Mouse (Mus musculus) forebrain, embryonic 14.5 days (tissue): ENCODE measurements around the gene Loxl3. TPM values are rescaled to one million over a fixed set of nuclear protein-coding genes. Genes with fewer than 3 reads are reported as not detected.

Source experiments
- ATAC-seq: fragments of 200-750 bp; cut with Nextera tagmentation; 2 replicates; pipeline ENCODE4 v1.8.0; 2017; ENCODE audit warnings: mild to moderate bottlenecking, moderate library complexity
- DNase-seq: peaks from one replicate; pipeline ENCODE4 v3.0.0-alpha.2; 2015; ENCODE audit warnings: low spot score
- H3K27ac ChIP-seq: fragments of 300-500 bp; sonication (generic); 2 replicates; pipeline ENCODE4 v1.5.1; 2014; ENCODE audit warnings: low read depth, mild to moderate bottlenecking, control low read depth, low read length, moderate library complexity
- H3K27me3 ChIP-seq: fragments of 300-500 bp; sonication (generic); replicated peaks from 2 replicates; pipeline ENCODE4 v1.6.1; 2014; ENCODE audit warnings: low read length, control low read depth, mixed read lengths; ENCODE audit not compliant: control insufficient read depth, insufficient read depth
- H3K36me3 ChIP-seq: fragments of 300-500 bp; sonication (generic); 2 replicates; pipeline ENCODE4 v1.6.1; 2014; ENCODE audit warnings: low read length, control low read depth; ENCODE audit not compliant: control insufficient read depth, insufficient read depth
- H3K4me1 ChIP-seq: fragments of 300-500 bp; sonication (generic); 2 replicates; pipeline ENCODE4 v1.6.1; 2014; ENCODE audit warnings: antibody characterized with exemption, low read length, control low read depth; ENCODE audit not compliant: control insufficient read depth, insufficient read depth
- H3K4me2 ChIP-seq: fragments of 300-500 bp; sonication (generic); 2 replicates; pipeline ENCODE4 v1.6.1; 2014; ENCODE audit warnings: mild to moderate bottlenecking, control low read depth, low read length
- H3K4me3 ChIP-seq: fragments of 300-500 bp; sonication (generic); 2 replicates; pipeline ENCODE4 v1.5.1; 2014; ENCODE audit warnings: low read depth, low read length, control low read depth
- H3K9ac ChIP-seq: fragments of 300-500 bp; sonication (generic); 2 replicates; pipeline ENCODE4 v1.6.1; 2014; ENCODE audit warnings: mild to moderate bottlenecking, low read length, control low read depth, moderate library complexity
- H3K9me3 ChIP-seq: fragments of 300-500 bp; sonication (generic); replicated peaks from 2 replicates; pipeline ENCODE4 v1.6.1; 2016; ENCODE audit warnings: low read length, control low read depth, mixed read lengths; ENCODE audit not compliant: control insufficient read depth
- WGBS: fragments of 180-500 bp; shearing (Covaris S2); extraction: QIAGEN DNeasy Blood & Tissue Kit; methylation state at CpG from one replicate; pipeline ENCODE4 v1.1.7; 2014; 5-methylcytosine and 5-hydroxymethylcytosine counted together
- polyA plus RNA-seq: library from polyadenylated mRNA; unstranded; fragments of >200 nt; fragmentation: Nextera tagmentation; extraction: Ambion mirVana; gene quantifications from 2 replicates; pipeline ENCODE4 v1.2.1, GENCODE M21; 2014

Loxl3 gene
- polyA plus RNA-seq, 1 experiment from 2014 or later: 3.8 TPM

DNA sequence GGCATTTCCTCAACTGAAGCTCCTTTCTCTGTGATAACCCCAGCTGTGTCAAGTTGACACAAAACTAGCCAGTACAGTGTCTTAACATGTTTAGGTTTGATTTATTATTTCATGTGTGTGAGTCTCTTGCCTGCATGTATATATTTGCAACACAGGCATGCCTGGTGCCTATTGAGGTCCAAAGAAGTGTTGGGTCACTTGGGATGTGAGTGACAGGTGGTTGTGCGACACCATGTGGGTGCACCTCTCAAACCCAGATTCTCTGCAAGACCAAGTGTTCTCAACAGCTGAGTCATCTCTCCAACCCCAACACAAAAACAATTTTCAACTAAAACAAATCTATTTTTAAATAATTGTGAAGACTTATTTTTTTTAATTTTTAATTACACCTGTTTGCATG lies 30.9 kb upstream of the Loxl3 start:
- H3K36me3 ChIP-seq: no peaks in the 10 kb centered on the region
- H3K9ac ChIP-seq: no peak overlapping the region
- H3K4me1 ChIP-seq: no peaks in the 10 kb centered on the region
- WGBS: 89% methylated on average over 1 of the region's 1 CpGs
- no peak for DNase-seq
- H3K4me2 ChIP-seq: no peak overlapping the region
- no peaks in the 10 kb centered on the region for H3K9me3 ChIP-seq
- no peak for ATAC-seq
- H3K4me3 ChIP-seq: no peak overlapping the region
- H3K27ac ChIP-seq: no peak overlapping the region
- no peaks in the 10 kb centered on the region for H3K27me3 ChIP-seq

DNA sequence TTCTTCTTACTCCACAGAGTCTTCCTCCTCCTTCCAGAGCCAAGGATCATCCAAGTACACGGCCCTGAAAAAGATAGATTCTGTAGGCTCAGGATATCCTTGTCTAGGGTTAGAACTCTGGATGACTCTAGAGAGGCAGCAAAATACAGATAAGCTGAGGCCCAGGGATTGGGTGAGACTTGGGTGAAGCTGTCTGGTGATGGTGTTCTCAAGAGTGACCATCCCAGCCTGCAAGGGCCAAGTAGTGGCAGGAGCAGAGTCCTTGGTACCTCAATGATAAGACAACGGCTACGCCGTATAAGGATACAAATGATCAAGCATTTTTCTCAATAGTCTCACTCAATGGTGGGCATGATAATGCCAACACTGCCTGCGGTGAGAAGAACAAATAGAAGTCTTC lies 30.1 kb upstream of the Loxl3 start:
- no peaks in the 10 kb centered on the region for H3K27me3 ChIP-seq
- 91% methylated on average over 5 of the region's 5 CpGs for WGBS
- no peak overlapping the region for H3K9ac ChIP-seq
- no peak overlapping the region for H3K4me3 ChIP-seq
- H3K4me2 ChIP-seq: no peak overlapping the region
- DNase-seq: no peak
- no peak overlapping the region for H3K27ac ChIP-seq
- no peaks in the 10 kb centered on the region for H3K9me3 ChIP-seq
- no peaks in the 10 kb centered on the region for H3K4me1 ChIP-seq
- H3K36me3 ChIP-seq: no peaks in the 10 kb centered on the region
- no peak for ATAC-seq

DNA sequence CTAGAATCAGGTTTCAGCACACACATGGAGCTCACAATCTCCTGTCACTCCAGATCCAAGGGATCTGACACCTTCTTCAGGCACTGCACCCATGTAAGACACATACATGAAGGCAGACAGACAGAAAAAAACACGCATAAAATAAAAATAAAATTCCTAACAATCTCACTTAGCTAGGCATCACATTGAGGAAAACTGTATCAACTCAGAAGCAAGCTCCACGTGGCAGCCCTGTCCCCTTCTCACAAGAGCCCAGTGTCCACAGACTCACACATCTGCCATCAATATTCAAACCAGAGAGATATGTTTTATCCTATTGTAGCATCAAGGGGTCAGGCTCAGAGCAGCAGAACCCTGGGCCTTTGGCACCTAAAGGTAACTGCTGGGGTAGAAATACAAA lies 29.7 kb upstream of the Loxl3 start:
- Histone ChIP-seq H3K4me2 (no peak overlapping the region), H3K27me3 (no peaks in the 10 kb centered on the region), H3K9me3 (no peaks in the 10 kb centered on the region), H3K36me3 (no peaks in the 10 kb centered on the region), H3K4me3 (no peak overlapping the region), H3K9ac (no peak overlapping the region), H3K4me1 (no peaks in the 10 kb centered on the region), H3K27ac (no peak overlapping the region)
- ATAC-seq (no peak), DNase-seq (no peak)
- 85% methylated on average over 2 of the region's 2 CpGs for WGBS

DNA sequence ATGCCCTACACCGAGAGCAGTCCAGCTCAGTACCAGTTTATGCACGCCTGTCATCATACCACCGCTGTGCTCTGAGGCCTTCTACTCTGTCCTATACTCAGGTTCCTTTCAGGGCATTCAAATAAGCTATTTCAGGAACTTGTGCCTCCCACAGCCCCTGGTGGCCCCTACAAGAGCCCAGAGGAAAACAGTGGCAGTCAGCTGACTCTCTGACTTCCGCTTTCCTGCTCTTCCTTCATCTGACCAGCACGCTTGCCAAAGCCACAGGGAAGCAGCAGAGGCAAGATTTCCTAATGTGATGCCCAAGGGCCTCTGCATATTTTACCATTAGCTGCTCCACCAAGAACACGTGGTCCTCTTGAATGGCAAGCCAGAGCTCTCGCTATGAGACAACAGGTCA lies 29.1 kb upstream of the Loxl3 start:
- H3K4me1 ChIP-seq: no peaks in the 10 kb centered on the region
- no peaks in the 10 kb centered on the region for H3K27me3 ChIP-seq

DNA sequence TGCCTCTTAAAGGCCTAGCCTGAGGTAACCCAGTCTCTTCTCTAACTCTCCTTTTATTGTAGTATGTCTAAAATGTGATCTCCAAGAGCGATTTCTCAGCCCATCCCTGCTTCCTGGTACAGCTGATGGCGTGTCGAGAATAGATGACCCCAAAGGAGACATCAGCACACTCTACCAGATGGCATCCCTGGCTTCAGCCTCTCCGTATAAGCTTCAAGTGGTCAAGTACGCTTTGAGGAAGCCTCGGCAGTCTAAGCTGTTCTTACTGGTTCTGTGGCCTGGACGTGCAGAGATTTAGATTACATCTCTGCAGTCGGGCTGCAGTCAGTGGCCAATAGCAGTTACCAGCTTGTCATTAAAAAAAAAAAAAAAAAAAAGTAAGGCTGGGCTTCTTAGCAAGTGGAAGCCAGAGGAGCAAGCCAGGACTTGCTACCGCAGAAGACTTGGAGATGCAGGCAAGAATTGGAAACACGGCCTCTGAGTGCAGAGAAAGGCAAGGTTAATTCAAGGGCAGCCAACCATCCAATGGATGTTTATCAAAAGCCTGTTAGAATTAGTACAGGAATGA lies 28.4 kb upstream of the Loxl3 start:
- Histone ChIP-seq H3K27me3 (no peaks in the 10 kb centered on the region), H3K4me2 (no peak overlapping the region), H3K36me3 (no peaks in the 10 kb centered on the region), H3K27ac (no peak overlapping the region), H3K4me1 (no peaks in the 10 kb centered on the region), H3K9ac (no peak overlapping the region), H3K4me3 (no peak overlapping the region), H3K9me3 (no peaks in the 10 kb centered on the region)
- 88% methylated on average over 10 of the region's 10 CpGs for WGBS
- no peak for ATAC-seq
- DNase-seq: no peak

More for the DNA sequence above, 29.1 kb upstream of the Loxl3 start:
- Histone ChIP-seq H3K4me3 (no peak overlapping the region), H3K9ac (no peak overlapping the region), H3K9me3 (no peaks in the 10 kb centered on the region), H3K27ac (no peak overlapping the region), H3K4me2 (no peak overlapping the region), H3K36me3 (no peaks in the 10 kb centered on the region)
- WGBS: 62% methylated on average over 7 of the region's 7 CpGs
- no peak for ATAC-seq
- no peak for DNase-seq

DNA sequence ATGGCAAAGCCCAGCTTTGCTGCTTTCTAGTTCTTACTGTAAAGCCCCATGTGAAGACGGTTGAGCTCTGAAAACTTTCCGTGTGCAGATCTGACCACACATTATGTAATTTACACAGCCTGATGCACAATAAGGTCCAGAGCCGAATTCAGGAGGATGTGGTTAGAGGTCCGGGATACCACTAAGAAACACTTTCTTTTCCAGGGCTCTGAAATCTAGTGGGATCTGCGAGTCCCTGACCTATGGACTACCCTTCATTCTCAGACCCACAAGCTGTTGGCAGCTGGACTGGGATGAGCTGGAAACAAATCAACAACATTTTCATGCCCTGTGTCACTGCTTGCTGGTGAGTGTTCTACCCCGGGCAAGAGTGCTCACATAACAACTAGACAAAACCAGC lies 27.9 kb upstream of the Loxl3 start:
- DNase-seq (no peak), ATAC-seq (no peak)
- Histone ChIP-seq H3K9me3 (no peaks in the 10 kb centered on the region), H3K4me3 (no peak overlapping the region), H3K4me1 (no peaks in the 10 kb centered on the region), H3K9ac (no peak overlapping the region), H3K36me3 (no peaks in the 10 kb centered on the region), H3K4me2 (no peak overlapping the region), H3K27ac (no peak overlapping the region), H3K27me3 (no peaks in the 10 kb centered on the region)
- WGBS: 87% methylated on average over 6 of the region's 6 CpGs

DNA sequence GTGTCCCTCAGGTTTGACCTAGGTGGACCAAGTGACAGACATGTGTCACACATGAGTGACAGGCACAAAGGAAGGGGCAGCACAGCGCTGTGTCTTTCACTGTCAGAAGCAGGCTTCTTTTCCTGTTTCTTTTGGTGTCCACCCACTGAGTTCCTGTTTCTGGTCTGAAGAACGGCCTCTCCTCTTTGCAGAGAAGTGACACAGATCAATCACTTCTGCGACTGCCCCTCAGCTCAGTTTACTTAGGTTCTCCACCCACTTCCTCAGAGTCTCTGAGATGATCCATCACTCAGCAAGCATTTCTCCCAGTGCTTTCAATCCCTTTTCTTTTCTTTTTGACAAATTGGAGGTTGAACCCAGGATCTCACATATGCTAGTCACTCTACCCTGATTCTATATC lies 25.3 kb upstream of the Loxl3 start:
- Histone ChIP-seq H3K9ac (no peak overlapping the region), H3K27ac (no peak overlapping the region), H3K4me2 (no peak overlapping the region), H3K36me3 (no peaks in the 10 kb centered on the region), H3K9me3 (no peaks in the 10 kb centered on the region), H3K4me1 (no peaks in the 10 kb centered on the region), H3K4me3 (no peak overlapping the region), H3K27me3 (no peaks in the 10 kb centered on the region)
- DNase-seq: no peak
- 79% methylated on average over 3 of the region's 3 CpGs for WGBS
- ATAC-seq: no peak

DNA sequence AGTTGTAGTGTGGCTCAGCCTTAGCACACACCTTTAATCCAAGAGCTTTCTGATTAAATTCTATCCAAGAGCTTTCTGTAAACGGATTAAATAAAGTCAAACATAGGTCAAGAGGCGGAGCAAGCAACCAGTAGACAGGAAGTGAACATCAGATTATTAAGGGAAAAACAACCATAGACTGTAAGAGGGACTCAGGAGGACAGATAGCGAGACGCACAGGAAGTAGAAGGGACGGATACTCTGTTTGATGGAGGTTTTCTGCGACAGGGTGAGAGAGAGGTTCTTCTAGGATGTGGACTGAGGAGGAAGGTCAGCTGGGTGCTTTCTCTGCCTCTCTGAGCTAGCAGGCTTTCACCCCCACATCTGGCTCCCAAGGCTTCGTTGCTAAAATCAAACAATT lies 24.0 kb upstream of the Loxl3 start:
- H3K27ac ChIP-seq: no peak overlapping the region
- no peak for ATAC-seq
- no peaks in the 10 kb centered on the region for H3K36me3 ChIP-seq
- H3K9ac ChIP-seq: no peak overlapping the region
- H3K9me3 ChIP-seq: no peaks in the 10 kb centered on the region
- no peaks in the 10 kb centered on the region for H3K4me1 ChIP-seq
- DNase-seq: no peak
- 75% methylated on average over 7 of the region's 7 CpGs for WGBS
- no peak overlapping the region for H3K4me3 ChIP-seq
- no peak overlapping the region for H3K4me2 ChIP-seq
- no peaks in the 10 kb centered on the region for H3K27me3 ChIP-seq

DNA sequence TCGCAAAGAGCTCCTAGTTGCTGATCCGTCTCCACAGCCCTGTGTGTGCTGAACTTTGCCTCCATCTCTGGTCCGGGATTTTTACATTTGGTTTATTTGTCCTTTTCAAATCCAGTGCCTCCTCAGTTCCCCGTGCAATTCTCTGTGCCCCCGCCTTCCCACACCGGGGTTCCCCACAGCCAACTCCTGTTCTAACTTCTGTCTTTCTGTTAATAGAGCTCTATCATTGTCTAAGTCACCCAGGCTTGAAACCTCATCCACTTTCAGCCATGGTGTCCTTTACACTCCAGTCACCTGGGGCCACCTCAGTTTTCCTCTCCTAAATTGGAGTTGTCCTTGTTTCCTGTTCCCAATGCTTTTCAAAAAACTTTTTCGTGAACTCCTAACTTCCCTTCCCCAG lies 22.7 kb upstream of the Loxl3 start:
- 89% methylated on average over 7 of the region's 7 CpGs for WGBS
- DNase-seq (no peak), ATAC-seq (no peak)

More for the DNA sequence above, 22.7 kb upstream of the Loxl3 start:
- H3K9ac ChIP-seq: no peak overlapping the region
- no peak overlapping the region for H3K27ac ChIP-seq
- H3K4me3 ChIP-seq: no peak overlapping the region
- H3K9me3 ChIP-seq: no peaks in the 10 kb centered on the region
- no peaks in the 10 kb centered on the region for H3K36me3 ChIP-seq
- H3K27me3 ChIP-seq: no peaks in the 10 kb centered on the region
- no peak overlapping the region for H3K4me2 ChIP-seq
- H3K4me1 ChIP-seq: no peaks in the 10 kb centered on the region
